Mouse (Mus musculus): ENCODE results near the gene Lrrc1. TPM values are rescaled to one million over a fixed set of nuclear protein-coding genes. Genes with fewer than 3 reads are reported as not detected.

The Lrrc1 gene
- polyA plus RNA-seq, 1 experiment from 2014 or later = 15.5 TPM

DNA sequence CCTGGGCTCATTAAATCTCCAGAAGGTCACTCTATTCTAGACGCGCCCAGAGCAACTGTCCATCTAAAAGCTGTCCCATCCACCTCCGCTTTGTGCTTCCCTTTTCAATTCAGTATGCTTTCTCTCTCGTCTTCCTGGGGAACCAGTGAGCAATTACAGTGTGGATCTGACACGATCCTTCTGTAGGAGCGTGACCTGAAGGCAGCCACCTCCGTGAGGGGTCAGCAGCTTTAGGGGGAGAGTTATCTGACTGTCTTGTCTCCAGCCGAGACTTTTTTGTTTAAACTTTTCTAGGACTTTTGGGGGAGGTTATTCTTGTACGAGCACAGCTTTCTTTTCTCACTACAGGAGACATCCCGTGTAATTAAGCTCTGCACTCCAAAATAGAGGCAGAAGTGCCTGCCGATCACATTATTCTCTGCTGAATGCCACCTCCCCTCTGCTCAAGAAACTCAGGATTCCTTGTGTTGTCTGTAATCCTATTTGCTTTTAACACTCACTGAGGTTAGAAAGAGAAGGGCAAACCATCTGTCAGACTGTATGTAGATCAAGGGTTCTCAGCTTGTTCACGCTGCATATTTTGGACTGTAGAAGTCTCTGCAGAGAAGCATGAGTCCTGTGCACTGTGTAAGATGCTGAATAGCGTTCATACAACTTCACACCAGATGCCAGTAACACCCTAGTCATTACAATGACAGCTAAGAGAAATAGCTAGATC, 24.3 kb upstream of the Lrrc1 start:
- DNase-seq (ENCODE audit: low spot score) (no peak), ATAC-seq (no peak)
- no peak overlapping the region for H3K4me2 ChIP-seq (replicated peaks; ENCODE audit: low read depth, low read length)
- no peaks in the 10 kb centered on the region for H3K4me1 ChIP-seq (ENCODE audit: insufficient read depth, low read depth, low read length)
- no peaks in the 10 kb centered on the region for H3K27me3 ChIP-seq (replicated peaks; ENCODE audit: insufficient read depth, low read length)
- no peak overlapping the region for H3K9ac ChIP-seq (replicated peaks; ENCODE audit: low read depth)
- H3K36me3 ChIP-seq (ENCODE audit: insufficient read depth, low read length) = no peaks in the 10 kb centered on the region
- no peak overlapping the region for H3K4me3 ChIP-seq (ENCODE audit: low read depth, low read length)
- TF ChIP-seq CTCF (IDR thresholded peaks at IDR 0.05) = no peak
- no peak for TF ChIP-seq EP300 (IDR thresholded peaks at IDR 0.05)
- 48% methylated on average over 13 of the region's 13 CpGs for WGBS
- no peak overlapping the region for H3K27ac ChIP-seq (ENCODE audit: low read length)
- no peaks in the 10 kb centered on the region for H3K9me3 ChIP-seq (ENCODE audit: low read length)

DNA sequence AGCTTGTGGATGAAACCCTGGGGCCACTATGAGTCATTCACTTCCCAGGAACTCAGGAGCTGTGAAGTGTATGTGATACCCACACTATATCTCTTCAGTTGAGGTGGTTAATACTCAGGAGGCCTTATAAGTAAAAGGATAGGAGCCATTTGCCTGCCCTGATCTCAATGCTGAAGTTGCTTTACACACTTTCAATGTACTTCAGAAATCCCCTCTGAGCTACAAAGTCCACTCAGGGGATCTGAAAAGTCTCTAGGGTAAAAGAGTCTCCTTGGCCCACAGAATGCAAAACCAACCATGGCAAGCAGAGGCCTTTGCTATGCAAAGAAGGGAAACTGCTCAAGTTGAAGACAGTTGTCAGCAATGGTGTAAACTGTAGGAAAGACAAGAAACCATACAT, 17.2 kb upstream of the Lrrc1 start:
- no peak overlapping the region for H3K4me3 ChIP-seq (ENCODE audit: low read depth, low read length)
- H3K9ac ChIP-seq (replicated peaks; ENCODE audit: low read depth) = no peak overlapping the region
- DNase-seq (ENCODE audit: low spot score) (no peak), ATAC-seq (no peak)
- H3K27ac ChIP-seq (ENCODE audit: low read length) = no peak overlapping the region
- TF ChIP-seq EP300 (IDR thresholded peaks at IDR 0.05) (no peak), CTCF (IDR thresholded peaks at IDR 0.05) (no peak)
- no peaks in the 10 kb centered on the region for H3K4me1 ChIP-seq (ENCODE audit: insufficient read depth, low read depth, low read length)
- H3K36me3 ChIP-seq (ENCODE audit: insufficient read depth, low read length) = no peaks in the 10 kb centered on the region
- H3K9me3 ChIP-seq (ENCODE audit: low read length) = peaks cover 5% of the 10 kb centered on the region; the same call in 1 of the 2 replicates
- H3K27me3 ChIP-seq (replicated peaks; ENCODE audit: insufficient read depth, low read length) = no peaks in the 10 kb centered on the region
- H3K4me2 ChIP-seq (replicated peaks; ENCODE audit: low read depth, low read length) = no peak overlapping the region

DNA sequence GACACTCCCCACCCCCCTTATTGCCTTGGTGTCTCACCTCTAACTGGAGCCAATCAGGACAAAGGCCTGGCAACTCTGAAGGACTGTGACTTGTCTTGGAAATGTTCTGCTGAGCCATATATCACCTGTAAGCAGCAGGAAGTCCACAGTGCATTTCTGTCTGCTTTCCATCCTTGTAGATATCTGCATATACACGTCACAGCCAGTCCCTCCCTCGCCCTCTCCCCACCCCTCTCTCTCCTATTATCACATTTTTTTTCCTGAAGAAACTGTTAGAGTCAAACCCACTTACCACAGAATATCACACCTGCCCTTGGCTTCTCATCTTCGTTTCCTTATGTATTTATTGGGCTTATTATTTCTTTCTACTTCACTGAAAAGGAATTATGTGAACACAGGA, 13.3 kb upstream of the Lrrc1 start:
- no peak for TF ChIP-seq CTCF (IDR thresholded peaks at IDR 0.05)
- no peak for TF ChIP-seq EP300 (IDR thresholded peaks at IDR 0.05)
- no peak for ATAC-seq
- no peak overlapping the region for H3K9ac ChIP-seq (replicated peaks; ENCODE audit: low read depth)

DNA sequence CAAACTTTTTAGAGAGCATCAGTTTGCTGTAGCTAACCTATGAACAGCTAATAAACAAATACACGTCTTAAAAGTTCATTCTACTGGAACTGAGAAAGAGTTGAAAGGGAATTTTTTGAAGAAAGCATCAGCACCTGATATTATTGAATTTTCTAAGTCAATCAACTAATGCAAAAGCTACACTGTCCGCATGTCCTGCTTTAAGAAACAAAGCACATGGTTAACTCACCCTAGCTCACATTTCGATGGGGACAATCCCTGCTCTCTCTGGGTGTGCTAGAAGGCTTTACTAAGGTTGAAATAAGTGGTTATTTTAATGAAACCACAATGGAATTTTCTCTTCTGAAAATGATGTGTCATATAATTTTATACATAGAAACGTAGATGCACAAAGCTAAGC, 12.5 kb upstream of the Lrrc1 start:
- H3K9ac ChIP-seq (replicated peaks; ENCODE audit: low read depth) = no peak overlapping the region
- no peaks in the 10 kb centered on the region for H3K36me3 ChIP-seq (ENCODE audit: insufficient read depth, low read length)
- no peak overlapping the region for H3K4me2 ChIP-seq (replicated peaks; ENCODE audit: low read depth, low read length)
- no peak overlapping the region for H3K4me3 ChIP-seq (ENCODE audit: low read depth, low read length)
- DNase-seq (ENCODE audit: low spot score) (no peak), ATAC-seq (no peak)
- 88% methylated on average over 4 of the region's 4 CpGs for WGBS
- H3K4me1 ChIP-seq (ENCODE audit: insufficient read depth, low read depth, low read length) = no peaks in the 10 kb centered on the region
- H3K27ac ChIP-seq (ENCODE audit: low read length) = no peak overlapping the region
- no peaks in the 10 kb centered on the region for H3K9me3 ChIP-seq (ENCODE audit: low read length)
- no peaks in the 10 kb centered on the region for H3K27me3 ChIP-seq (replicated peaks; ENCODE audit: insufficient read depth, low read length)
- TF ChIP-seq EP300 (IDR thresholded peaks at IDR 0.05) (no peak), CTCF (IDR thresholded peaks at IDR 0.05) (no peak)

More for the DNA sequence above, 13.3 kb upstream of the Lrrc1 start:
- H3K36me3 ChIP-seq (ENCODE audit: insufficient read depth, low read length) = no peaks in the 10 kb centered on the region
- no peaks in the 10 kb centered on the region for H3K4me1 ChIP-seq (ENCODE audit: insufficient read depth, low read depth, low read length)
- H3K4me2 ChIP-seq (replicated peaks; ENCODE audit: low read depth, low read length) = no peak overlapping the region
- no peak for DNase-seq (ENCODE audit: low spot score)
- H3K27me3 ChIP-seq (replicated peaks; ENCODE audit: insufficient read depth, low read length) = no peaks in the 10 kb centered on the region
- H3K9me3 ChIP-seq (ENCODE audit: low read length) = peaks cover 1% of the 10 kb centered on the region; the same call in 1 of the 2 replicates
- WGBS = 47% methylated on average over 3 of the region's 3 CpGs
- H3K27ac ChIP-seq (ENCODE audit: low read length) = no peak overlapping the region
- H3K4me3 ChIP-seq (ENCODE audit: low read depth, low read length) = no peak overlapping the region

DNA sequence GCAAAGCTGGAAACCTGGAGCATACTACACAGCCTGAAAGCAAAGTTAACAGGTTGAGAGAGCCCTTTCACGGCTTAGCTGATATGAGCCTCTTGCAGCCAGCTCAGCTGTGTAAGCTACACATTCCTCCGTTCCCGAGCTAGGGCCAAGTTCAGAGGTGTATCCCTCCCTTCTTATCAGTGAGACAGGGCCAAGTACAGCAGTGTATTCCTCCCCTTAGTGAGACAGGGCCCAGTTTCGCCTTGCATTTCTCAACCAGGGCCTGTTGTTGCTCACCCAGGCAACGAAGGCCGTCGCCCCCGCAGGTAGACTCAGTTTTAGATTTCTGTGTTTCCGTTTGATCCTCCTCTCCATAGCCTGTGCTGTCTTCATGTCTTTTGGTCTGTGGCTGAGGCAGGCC, 11.8 kb upstream of the Lrrc1 start:
- Histone ChIP-seq H3K4me1 (ENCODE audit: insufficient read depth, low read depth, low read length) (no peaks in the 10 kb centered on the region), H3K27me3 (replicated peaks; ENCODE audit: insufficient read depth, low read length) (no peaks in the 10 kb centered on the region), H3K9ac (replicated peaks; ENCODE audit: low read depth) (no peak overlapping the region), H3K9me3 (ENCODE audit: low read length) (no peaks in the 10 kb centered on the region), H3K4me2 (replicated peaks; ENCODE audit: low read depth, low read length) (no peak overlapping the region), H3K36me3 (ENCODE audit: insufficient read depth, low read length) (no peaks in the 10 kb centered on the region), H3K27ac (ENCODE audit: low read length) (no peak overlapping the region), H3K4me3 (ENCODE audit: low read depth, low read length) (no peak overlapping the region)
- DNase-seq (ENCODE audit: low spot score) (no peak), ATAC-seq (no peak)
- TF ChIP-seq CTCF (IDR thresholded peaks at IDR 0.05) = no peak
- TF ChIP-seq EP300 (IDR thresholded peaks at IDR 0.05) = no peak
- WGBS = 69% methylated on average over 9 of the region's 9 CpGs

DNA sequence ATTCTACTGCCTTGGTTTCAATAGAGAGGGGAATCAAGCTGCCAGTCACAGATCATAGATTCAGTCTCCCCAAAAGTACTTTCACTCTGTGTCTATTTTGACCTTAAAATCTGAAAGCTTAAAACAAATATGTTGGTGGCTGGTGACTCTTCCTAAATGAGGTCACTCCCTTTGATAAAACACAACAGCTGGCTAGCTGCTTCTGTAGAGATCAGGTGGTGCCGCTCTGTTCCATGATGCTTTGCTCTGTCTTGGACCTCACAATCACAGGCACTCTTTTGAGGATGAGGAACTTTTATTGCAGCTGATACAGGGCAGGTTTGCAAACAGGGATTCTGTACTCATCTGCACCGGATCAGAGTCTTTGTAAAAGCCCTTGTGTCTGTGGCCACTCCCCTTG, 8.8 kb upstream of the Lrrc1 start:
- no peaks in the 10 kb centered on the region for H3K36me3 ChIP-seq (ENCODE audit: insufficient read depth, low read length)
- TF ChIP-seq CTCF (IDR thresholded peaks at IDR 0.05) (no peak), EP300 (IDR thresholded peaks at IDR 0.05) (no peak)
- no peaks in the 10 kb centered on the region for H3K9me3 ChIP-seq (ENCODE audit: low read length)
- H3K4me2 ChIP-seq (replicated peaks; ENCODE audit: low read depth, low read length) = no peak overlapping the region
- no peaks in the 10 kb centered on the region for H3K27me3 ChIP-seq (replicated peaks; ENCODE audit: insufficient read depth, low read length)
- DNase-seq (ENCODE audit: low spot score) = no peak
- no peaks in the 10 kb centered on the region for H3K4me1 ChIP-seq (ENCODE audit: insufficient read depth, low read depth, low read length)
- ATAC-seq = no peak
- H3K27ac ChIP-seq (ENCODE audit: low read length) = no peak overlapping the region
- H3K9ac ChIP-seq (replicated peaks; ENCODE audit: low read depth) = no peak overlapping the region
- no peak overlapping the region for H3K4me3 ChIP-seq (ENCODE audit: low read depth, low read length)
- WGBS = 67% methylated on average over 2 of the region's 2 CpGs

Data from lung, postnatal 0 days (tissue).